9 mouse cellular contexts compared by ENCODE assay signal in the genomic region with DNA sequence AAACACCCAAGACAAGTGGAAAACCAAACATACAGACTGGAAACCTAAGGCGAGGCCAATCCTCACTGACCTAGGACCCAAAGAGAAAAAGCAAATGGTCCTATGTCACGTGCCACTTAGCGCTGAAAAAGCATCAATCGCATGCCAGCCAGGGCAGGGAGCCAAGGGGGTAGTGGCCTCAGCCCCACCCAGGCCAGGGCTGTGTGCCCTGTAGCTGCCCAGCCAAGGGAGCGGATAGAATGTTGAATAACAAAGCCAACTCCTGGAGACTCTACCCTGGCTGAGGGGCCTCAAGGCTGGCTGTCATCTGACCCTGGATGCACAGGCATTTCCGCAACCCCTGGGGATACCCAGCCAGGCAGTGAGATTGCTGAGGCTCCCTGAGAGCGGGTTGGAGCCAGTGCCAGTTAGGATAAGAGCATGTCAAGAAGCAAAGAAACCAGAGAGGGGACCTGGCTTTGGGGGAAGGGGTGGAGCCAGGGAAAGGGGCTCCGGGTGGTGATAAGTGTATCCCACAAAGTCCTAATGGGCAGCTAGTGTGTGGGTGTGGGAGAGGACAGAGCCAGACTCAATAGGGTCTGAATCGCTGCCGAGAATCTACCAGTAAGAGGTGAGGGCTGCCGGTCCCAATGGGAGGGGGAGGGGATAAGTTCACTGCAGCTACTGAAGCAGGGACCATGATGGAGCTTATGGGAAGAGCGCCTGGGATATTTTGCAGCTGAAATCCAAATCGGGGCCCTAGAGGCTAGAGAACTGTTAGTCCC. TPM values are rescaled to one million over a fixed set of nuclear protein-coding genes. Genes with fewer than 3 reads are reported as not detected.
DNase-seq lines count a peak whose midpoint lies in the region; ATAC-seq and TF ChIP-seq lines count a peak whose summit lies in the region.
"Had no signal": no experiment of that assay in that cellular context is flagged by ENCODE, and none has a peak within 500 bp of the region (broad histone marks: within the 10 kb centered on the region; RNA-seq: fewer than 3 reads in every experiment).

No protein-coding gene starts in this region.

- peaks cover 26% of the 10 kb centered on the region for H3K36me3 ChIP-seq in E14TG2a.4 (ENCODE audit: insufficient read depth, low read length)
- no peaks in the 10 kb centered on the region for H3K36me3 ChIP-seq in heart, embryonic 16.5 days (ENCODE audit: control insufficient read depth, insufficient read depth)
- H3K36me3 ChIP-seq in kidney, postnatal 0 days (ENCODE audit: insufficient read depth, low read length), result no peaks in the 10 kb centered on the region
- no peaks in the 10 kb centered on the region for H3K36me3 ChIP-seq in lung, embryonic 15.5 days

- no peak for TF ChIP-seq CTCF in E14TG2a.4 (conservative IDR thresholded peaks at IDR 0.05; ENCODE audit: low read length)
- no peak for TF ChIP-seq CTCF in kidney, postnatal 0 days (IDR thresholded peaks at IDR 0.05; ENCODE audit: low read depth)

- peak overlapping the region; percentile 98 for H3K4me2 ChIP-seq in heart, embryonic 16.5 days (ENCODE audit: low read depth, low read length)
- H3K4me2 ChIP-seq in kidney, postnatal 0 days (ENCODE audit: low read length), result peak overlapping the region; percentile 78
- peak overlapping the region; percentile 91 for H3K4me2 ChIP-seq in lung, embryonic 15.5 days

- 21% methylated on average over 13 of the region's 13 CpGs for WGBS in heart, embryonic 16.5 days
- 20% methylated on average over 13 of the region's 13 CpGs for WGBS in kidney, postnatal 0 days
- WGBS in lung, embryonic 15.5 days, result 19% methylated on average over 13 of the region's 13 CpGs

- peaks cover 47% of the 10 kb centered on the region for H3K4me1 ChIP-seq in E14TG2a.4 (replicated peaks; ENCODE audit: low read depth, low read length)
- H3K4me1 ChIP-seq in heart, embryonic 16.5 days (ENCODE audit: control insufficient read depth, insufficient read depth, low read length), result peaks cover 25% of the 10 kb centered on the region
- peaks cover 23% of the 10 kb centered on the region for H3K4me1 ChIP-seq in kidney, postnatal 0 days (replicated peaks; ENCODE audit: insufficient read depth, low read length)
- H3K4me1 ChIP-seq in lung, embryonic 15.5 days, result peaks cover 39% of the 10 kb centered on the region

- peak overlapping the region; percentile 58 for H3K27ac ChIP-seq in heart, embryonic 16.5 days (ENCODE audit: low read length)
- H3K27ac ChIP-seq in kidney, postnatal 0 days, result peak overlapping the region; percentile 68
- peak overlapping the region; percentile 74 for H3K27ac ChIP-seq in lung, embryonic 15.5 days

- peak; percentile 44 for ATAC-seq in erythroblast, adult 5-6 weeks (replicated peaks; ENCODE audit: low FRiP score, poor library complexity, severe bottlenecking)
- ATAC-seq in heart, embryonic 16.5 days (replicated peaks; ENCODE audit: extremely low read depth, insufficient read depth, low FRiP score), result 0 out of 2 replicates have a peak, but pooled peaks have one; percentile 6
- ATAC-seq in kidney, postnatal 0 days (replicated peaks; ENCODE audit: low FRiP score, low read depth), result peak; percentile 37; the same call in 1 of the 2 replicates
- no peak for ATAC-seq in lung, embryonic 15.5 days (ENCODE audit: borderline replicate concordance, extremely low read depth, low FRiP score, low TSS enrichment)
- no peak for ATAC-seq in activated CD4-positive, CD25-positive, alpha-beta regulatory T cell, adult 4 months

- peak; percentile 85 for DNase-seq in adrenal gland, postnatal 10 days
- peak; percentile 53 for DNase-seq in kidney, postnatal 0 days (ENCODE audit: low spot score)
- DNase-seq in ovary, postnatal 36 days (ENCODE audit: low spot score), result peak; percentile 75

- no peaks in the 10 kb centered on the region for H3K9me3 ChIP-seq in E14TG2a.4 (ENCODE audit: low read length)
- H3K9me3 ChIP-seq in heart, embryonic 16.5 days (replicated peaks; ENCODE audit: control insufficient read depth, low read length), result no peaks in the 10 kb centered on the region
- H3K9me3 ChIP-seq in kidney, postnatal 0 days (replicated peaks; ENCODE audit: low read length), result no peaks in the 10 kb centered on the region
- H3K9me3 ChIP-seq in lung, embryonic 15.5 days, result no peaks in the 10 kb centered on the region

- peak overlapping the region; percentile 89 for H3K4me3 ChIP-seq in E14TG2a.4 (replicated peaks; ENCODE audit: low read length)
- H3K4me3 ChIP-seq in heart, embryonic 16.5 days (ENCODE audit: low read length), result peak overlapping the region; percentile 84
- peak overlapping the region; percentile 89 for H3K4me3 ChIP-seq in kidney, postnatal 0 days (replicated peaks; ENCODE audit: low read depth, low read length)
- peak overlapping the region; percentile 88 for H3K4me3 ChIP-seq in lung, embryonic 15.5 days

- H3K9ac ChIP-seq in heart, embryonic 16.5 days (ENCODE audit: low read length), result peak overlapping the region; percentile 90
- peak overlapping the region; percentile 92 for H3K9ac ChIP-seq in kidney, postnatal 0 days (ENCODE audit: low read depth, low read length)
- peak overlapping the region; percentile 92 for H3K9ac ChIP-seq in lung, embryonic 15.5 days

- peaks cover 28% of the 10 kb centered on the region for H3K27me3 ChIP-seq in E14TG2a.4 (ENCODE audit: insufficient read depth, low read length)
- no peaks in the 10 kb centered on the region for H3K27me3 ChIP-seq in heart, embryonic 16.5 days (ENCODE audit: control insufficient read depth, insufficient read depth, low read length)
- H3K27me3 ChIP-seq in kidney, postnatal 0 days (ENCODE audit: insufficient read depth, low read length), result no peaks in the 10 kb centered on the region
- H3K27me3 ChIP-seq in lung, embryonic 15.5 days, result peaks cover 7% of the 10 kb centered on the region; the same call in 1 of the 2 replicates

RNA-seq across cellular contexts. Expression of a gene that starts 1.3 kb away (rescaled TPM):
- 10 to 100 TPM; 16.4 to 17.5 TPM for total RNA-seq in adrenal gland, postnatal 10 days (2021)
- not detected in 2 replicates for total RNA-seq in erythroblast, adult 5-6 weeks (2015; ENCODE audit: low replicate concordance)
- not detected in 2 replicates for total RNA-seq in erythroblast, adult 5-6 weeks (2017; ENCODE audit: low replicate concordance)
- polyA plus RNA-seq in heart, embryonic 16.5 days (2015; fragmentation: Nextera tagmentation; extraction: Ambion mirVana), result 2.2 and 3.0 TPM in 2 replicates
- 11.2 and 12.6 TPM in 2 replicates for polyA plus RNA-seq in kidney, postnatal 0 days (2015; fragmentation: Nextera tagmentation; extraction: Ambion mirVana)
- 3.2 and 3.5 TPM in 2 replicates for polyA plus RNA-seq in lung, embryonic 15.5 days (2015; fragmentation: Nextera tagmentation; extraction: Ambion mirVana)
- not detected for polyA plus RNA-seq in activated CD4-positive, CD25-positive, alpha-beta regulatory T cell, adult 4 months (2017; shearing (Covaris generic))
- total RNA-seq: common myeloid progenitor, adult 5-6 weeks had no signal

RNA-seq across cellular contexts. Expression of a gene that starts 28.1 kb away (rescaled TPM):
- total RNA-seq in adrenal gland, postnatal 10 days (2021), result 100 to 1,000 TPM; 159 to 162 TPM
- total RNA-seq in erythroblast, adult 5-6 weeks (2015; ENCODE audit: low replicate concordance), result 134 and 176 TPM in 2 replicates
- 150 and 202 TPM in 2 replicates for total RNA-seq in erythroblast, adult 5-6 weeks (2017; ENCODE audit: low replicate concordance)
- polyA plus RNA-seq in heart, embryonic 16.5 days (2015; fragmentation: Nextera tagmentation; extraction: Ambion mirVana), result 210 and 218 TPM in 2 replicates
- 256 and 262 TPM in 2 replicates for polyA plus RNA-seq in kidney, postnatal 0 days (2015; fragmentation: Nextera tagmentation; extraction: Ambion mirVana)
- polyA plus RNA-seq in lung, embryonic 15.5 days (2015; fragmentation: Nextera tagmentation; extraction: Ambion mirVana), result 280 and 282 TPM in 2 replicates
- polyA plus RNA-seq in activated CD4-positive, CD25-positive, alpha-beta regulatory T cell, adult 4 months (2017; shearing (Covaris generic)), result 100 to 1,000 TPM; 308 to 398 TPM

RNA-seq across cellular contexts. Expression of a gene that starts 28.7 kb away (rescaled TPM):
- total RNA-seq in adrenal gland, postnatal 10 days (2021), result 100 to 1,000 TPM; 269 to 439 TPM
- total RNA-seq in erythroblast, adult 5-6 weeks (2015; ENCODE audit: low replicate concordance), result 8.8 and 9.0 TPM in 2 replicates
- 7.3 and 14.8 TPM in 2 replicates for total RNA-seq in erythroblast, adult 5-6 weeks (2017; ENCODE audit: low replicate concordance)
- polyA plus RNA-seq in heart, embryonic 16.5 days (2015; fragmentation: Nextera tagmentation; extraction: Ambion mirVana), result 0.51 and 4.9 TPM in 2 replicates
- polyA plus RNA-seq in kidney, postnatal 0 days (2015; fragmentation: Nextera tagmentation; extraction: Ambion mirVana), result 13.0 and 22.2 TPM in 2 replicates
- polyA plus RNA-seq in lung, embryonic 15.5 days (2015; fragmentation: Nextera tagmentation; extraction: Ambion mirVana), result 61.4 and 68.1 TPM in 2 replicates
- polyA plus RNA-seq in activated CD4-positive, CD25-positive, alpha-beta regulatory T cell, adult 4 months (2017; shearing (Covaris generic)), result 1 to 10 TPM in 1 of 2 experiments, under 1 TPM in 1; 0.32 to 2.6 TPM

RNA-seq across cellular contexts. Expression of a gene that starts 29.6 kb away (rescaled TPM):
- 10 to 100 TPM; 31.2 to 33.5 TPM for total RNA-seq in adrenal gland, postnatal 10 days (2021)
- total RNA-seq in erythroblast, adult 5-6 weeks (2015; ENCODE audit: low replicate concordance), result 19.6 and 20.8 TPM in 2 replicates
- 23.7 and 52.9 TPM in 2 replicates for total RNA-seq in erythroblast, adult 5-6 weeks (2017; ENCODE audit: low replicate concordance)
- 44.5 and 44.9 TPM in 2 replicates for polyA plus RNA-seq in heart, embryonic 16.5 days (2015; fragmentation: Nextera tagmentation; extraction: Ambion mirVana)
- 64.6 and 65.2 TPM in 2 replicates for polyA plus RNA-seq in kidney, postnatal 0 days (2015; fragmentation: Nextera tagmentation; extraction: Ambion mirVana)
- polyA plus RNA-seq in lung, embryonic 15.5 days (2015; fragmentation: Nextera tagmentation; extraction: Ambion mirVana), result 41.7 and 43.8 TPM in 2 replicates
- 10 to 100 TPM; 12.6 to 13.5 TPM for polyA plus RNA-seq in activated CD4-positive, CD25-positive, alpha-beta regulatory T cell, adult 4 months (2017; shearing (Covaris generic))

Comparison
In these comparisons a context has a peak if more than half of its experiments do, and no peak if none do; other contexts are left out.
1. ATAC-seq: peak in erythroblast, adult 5-6 weeks (single experiment), heart, embryonic 16.5 days (single experiment) and kidney, postnatal 0 days (single experiment); none in lung, embryonic 15.5 days (single experiment) and activated CD4-positive, CD25-positive, alpha-beta regulatory T cell, adult 4 months (single experiment).
2. Peak in every context shown above with its lines, with median percentiles within 50 percentile points of each other: H3K4me3 ChIP-seq, DNase-seq, H3K27ac ChIP-seq, H3K4me2 ChIP-seq and H3K9ac ChIP-seq.